Comparison of ENCODE assay signal across 8 mouse cellular contexts in genomic region chr7:139218641-139219415, GRCm38 (mm10). TPM values are rescaled to one million over a fixed set of nuclear protein-coding genes. Genes with fewer than 3 reads are reported as not detected.
DNase-seq lines count a peak whose midpoint lies in the region; ATAC-seq lines count a peak whose summit lies in the region.

No protein-coding gene starts in this region.

- peak; percentile 68 for DNase-seq in adrenal gland, adult 2 months
- no peak for DNase-seq in adrenal gland, adult 8-10 months
- DNase-seq in kidney, postnatal 4 days: peak; percentile 65 to 77
- DNase-seq in hindbrain, embryonic 10.5 days (ENCODE audit: low spot score): no peak

- 76% methylated on average over 6 of the region's 6 CpGs for WGBS in neural tube, embryonic 13.5 days
- WGBS in neural tube, embryonic 15.5 days: 69% methylated on average over 6 of the region's 6 CpGs
- 40% methylated on average over 6 of the region's 6 CpGs for WGBS in heart, embryonic 12.5 days
- 68% methylated on average over 6 of the region's 6 CpGs for WGBS in forebrain, embryonic 16.5 days
- WGBS in hindbrain, embryonic 10.5 days: 79% methylated on average over 6 of the region's 6 CpGs

- H3K9me3 ChIP-seq in neural tube, embryonic 13.5 days: no peaks in the 10 kb centered on the region
- no peaks in the 10 kb centered on the region for H3K9me3 ChIP-seq in neural tube, embryonic 15.5 days (replicated peaks)
- no peaks in the 10 kb centered on the region for H3K9me3 ChIP-seq in heart, embryonic 12.5 days (replicated peaks)
- H3K9me3 ChIP-seq in forebrain, embryonic 16.5 days (ENCODE audit: control insufficient read depth, low read length): no peaks in the 10 kb centered on the region
- no peaks in the 10 kb centered on the region for H3K9me3 ChIP-seq in hindbrain, embryonic 10.5 days

- H3K27me3 ChIP-seq in neural tube, embryonic 13.5 days: no peaks in the 10 kb centered on the region
- no peaks in the 10 kb centered on the region for H3K27me3 ChIP-seq in neural tube, embryonic 15.5 days (replicated peaks)
- no peaks in the 10 kb centered on the region for H3K27me3 ChIP-seq in heart, embryonic 12.5 days (replicated peaks)
- no peaks in the 10 kb centered on the region for H3K27me3 ChIP-seq in forebrain, embryonic 16.5 days (replicated peaks; ENCODE audit: control insufficient read depth, insufficient read depth, low read length)
- 0 out of 2 replicates have a peak, but pooled peaks cover 2% of the 10 kb centered on the region for H3K27me3 ChIP-seq in hindbrain, embryonic 10.5 days (ENCODE audit: insufficient read depth, poor library complexity, severe bottlenecking)

- 0 out of 2 replicates have a peak overlapping the region, but pooled peaks have one; percentile 13 for H3K9ac ChIP-seq in neural tube, embryonic 13.5 days
- H3K9ac ChIP-seq in neural tube, embryonic 15.5 days (replicated peaks): no peak overlapping the region
- H3K9ac ChIP-seq in heart, embryonic 12.5 days: no peak overlapping the region
- no peak overlapping the region for H3K9ac ChIP-seq in forebrain, embryonic 16.5 days (replicated peaks; ENCODE audit: low read depth, low read length)

- no peaks in the 10 kb centered on the region for H3K36me3 ChIP-seq in neural tube, embryonic 13.5 days
- no peaks in the 10 kb centered on the region for H3K36me3 ChIP-seq in neural tube, embryonic 15.5 days
- no peaks in the 10 kb centered on the region for H3K36me3 ChIP-seq in heart, embryonic 12.5 days
- H3K36me3 ChIP-seq in forebrain, embryonic 16.5 days (ENCODE audit: control insufficient read depth, insufficient read depth): no peaks in the 10 kb centered on the region
- H3K36me3 ChIP-seq in hindbrain, embryonic 10.5 days: no peaks in the 10 kb centered on the region

- H3K4me2 ChIP-seq in neural tube, embryonic 13.5 days: no peak overlapping the region
- H3K4me2 ChIP-seq in neural tube, embryonic 15.5 days: no peak overlapping the region
- no peak overlapping the region for H3K4me2 ChIP-seq in heart, embryonic 12.5 days
- H3K4me2 ChIP-seq in forebrain, embryonic 16.5 days (ENCODE audit: low read length): no peak overlapping the region

- H3K4me1 ChIP-seq in neural tube, embryonic 13.5 days (replicated peaks): peaks cover 3% of the 10 kb centered on the region
- H3K4me1 ChIP-seq in neural tube, embryonic 15.5 days: peaks cover 1% of the 10 kb centered on the region
- H3K4me1 ChIP-seq in heart, embryonic 12.5 days (replicated peaks): peaks cover 13% of the 10 kb centered on the region
- peaks cover 1% of the 10 kb centered on the region; the same call in 1 of the 2 replicates for H3K4me1 ChIP-seq in forebrain, embryonic 16.5 days (replicated peaks; ENCODE audit: control insufficient read depth, insufficient read depth, low read length)
- peaks cover 22% of the 10 kb centered on the region for H3K4me1 ChIP-seq in hindbrain, embryonic 10.5 days (replicated peaks)

- no peak for ATAC-seq in neural tube, embryonic 13.5 days (ENCODE audit: low read depth)
- ATAC-seq in neural tube, embryonic 15.5 days (ENCODE audit: low FRiP score): no peak
- ATAC-seq in heart, embryonic 12.5 days (ENCODE audit: insufficient number of reproducible peaks, low FRiP score): no peak
- no peak for ATAC-seq in forebrain, embryonic 16.5 days

- no peak overlapping the region for H3K4me3 ChIP-seq in neural tube, embryonic 13.5 days
- no peak overlapping the region for H3K4me3 ChIP-seq in neural tube, embryonic 15.5 days (replicated peaks)
- no peak overlapping the region for H3K4me3 ChIP-seq in heart, embryonic 12.5 days
- H3K4me3 ChIP-seq in forebrain, embryonic 16.5 days (replicated peaks; ENCODE audit: low read length): no peak overlapping the region
- H3K4me3 ChIP-seq in hindbrain, embryonic 10.5 days: no peak overlapping the region

- H3K27ac ChIP-seq in neural tube, embryonic 13.5 days (replicated peaks): no peak overlapping the region
- no peak overlapping the region for H3K27ac ChIP-seq in neural tube, embryonic 15.5 days (replicated peaks)
- peak overlapping the region; percentile 2; the same call in 1 of the 2 replicates for H3K27ac ChIP-seq in heart, embryonic 12.5 days (ENCODE audit: poor library complexity, severe bottlenecking)
- H3K27ac ChIP-seq in forebrain, embryonic 16.5 days (ENCODE audit: low read length): no peak overlapping the region
- H3K27ac ChIP-seq in hindbrain, embryonic 10.5 days: no peak overlapping the region

RNA-seq across cellular contexts. Expression of gene Stk32c, which starts 5.7 kb away (rescaled TPM):
- 1 to 10 TPM; 2.8 to 3.1 TPM for total RNA-seq in adrenal gland, adult 2 months (2021)
- polyA plus RNA-seq in adrenal gland, adult 2 months (2012; rRNA removed): 3.1 and 7.4 TPM in 2 replicates
- 1 to 10 TPM; 4.0 to 6.7 (median 5.4) TPM for total RNA-seq in adrenal gland, adult 8-10 months (2022)
- 0.87 and 1.4 TPM in 2 replicates for polyA plus RNA-seq in neural tube, embryonic 13.5 days (2015; fragmentation: Nextera tagmentation; extraction: Ambion mirVana)
- 2.5 TPM in 2 replicates for polyA plus RNA-seq in neural tube, embryonic 15.5 days (2015; fragmentation: Nextera tagmentation; extraction: Ambion mirVana)
- 0.08 TPM in 1 of 2 replicates, not detected in the other for polyA plus RNA-seq in heart, embryonic 12.5 days (2016; fragmentation: Nextera tagmentation; extraction: Ambion mirVana)
- polyA plus RNA-seq in forebrain, embryonic 16.5 days (2015; fragmentation: Nextera tagmentation; extraction: Ambion mirVana): 1.3 and 2.3 TPM in 2 replicates
- polyA plus RNA-seq in hindbrain, embryonic 10.5 days (2016; fragmentation: Nextera tagmentation; extraction: Ambion mirVana): 0.35 and 0.60 TPM in 2 replicates

RNA-seq across cellular contexts. Expression of gene Lrrc27, which starts 6.0 kb away (rescaled TPM):
- 1 to 10 TPM; 4.1 to 8.3 TPM for total RNA-seq in adrenal gland, adult 2 months (2021)
- 7.6 and 7.8 TPM in 2 replicates for polyA plus RNA-seq in adrenal gland, adult 2 months (2012; rRNA removed)
- total RNA-seq in adrenal gland, adult 8-10 months (2022): 10 to 100 TPM in 1 of 4 experiments, 1 to 10 TPM in 3; 6.5 to 10.4 (median 7.7) TPM
- 5.2 and 5.4 TPM in 2 replicates for polyA plus RNA-seq in neural tube, embryonic 13.5 days (2015; fragmentation: Nextera tagmentation; extraction: Ambion mirVana)
- polyA plus RNA-seq in neural tube, embryonic 15.5 days (2015; fragmentation: Nextera tagmentation; extraction: Ambion mirVana): 4.4 and 5.1 TPM in 2 replicates
- polyA plus RNA-seq in heart, embryonic 12.5 days (2016; fragmentation: Nextera tagmentation; extraction: Ambion mirVana): 2.7 and 3.4 TPM in 2 replicates
- 3.6 and 4.6 TPM in 2 replicates for polyA plus RNA-seq in forebrain, embryonic 16.5 days (2015; fragmentation: Nextera tagmentation; extraction: Ambion mirVana)
- polyA plus RNA-seq in hindbrain, embryonic 10.5 days (2016; fragmentation: Nextera tagmentation; extraction: Ambion mirVana): 4.1 and 4.9 TPM in 2 replicates

RNA-seq across cellular contexts. Expression of gene Pwwp2b, which starts 29.5 kb away (rescaled TPM):
- total RNA-seq in adrenal gland, adult 2 months (2021): 10 to 100 TPM in 1 of 2 experiments, 1 to 10 TPM in 1; 8.9 to 16.1 TPM
- 19.6 and 24.4 TPM in 2 replicates for polyA plus RNA-seq in adrenal gland, adult 2 months (2012; rRNA removed)
- 10 to 100 TPM; 13.5 to 20.4 (median 17.0) TPM for total RNA-seq in adrenal gland, adult 8-10 months (2022)
- 5.5 and 6.6 TPM in 2 replicates for polyA plus RNA-seq in neural tube, embryonic 13.5 days (2015; fragmentation: Nextera tagmentation; extraction: Ambion mirVana)
- 5.8 and 8.4 TPM in 2 replicates for polyA plus RNA-seq in neural tube, embryonic 15.5 days (2015; fragmentation: Nextera tagmentation; extraction: Ambion mirVana)
- polyA plus RNA-seq in heart, embryonic 12.5 days (2016; fragmentation: Nextera tagmentation; extraction: Ambion mirVana): 8.0 and 9.2 TPM in 2 replicates
- polyA plus RNA-seq in forebrain, embryonic 16.5 days (2015; fragmentation: Nextera tagmentation; extraction: Ambion mirVana): 5.9 and 7.7 TPM in 2 replicates
- polyA plus RNA-seq in hindbrain, embryonic 10.5 days (2016; fragmentation: Nextera tagmentation; extraction: Ambion mirVana): 4.7 and 5.2 TPM in 2 replicates

Comparison
In these comparisons a context has a peak if more than half of its experiments do, and no peak if none do; other contexts are left out.
1. DNase-seq: peak in adrenal gland, adult 2 months (single experiment) and kidney, postnatal 4 days (2 of 2); none in adrenal gland, adult 8-10 months (single experiment) and hindbrain, embryonic 10.5 days (single experiment).